Mouse (Mus musculus) kidney, adult 9 months (tissue): ENCODE results near the gene Krtap10-10.
"Not testable (repeated sequence)": the region's sequence is repeated elsewhere in the genome, so short reads cannot be mapped to it uniquely, and the experiment has no call there.

Experiments used
- DNase-seq: peaks from one replicate; pipeline ENCODE4 v3.0.0; 2022

Gene Krtap10-10

GRCm38 (mm10) chr10:77835647-77836046 is at the start of gene Krtap10-10:
Krtap10-10 (plus strand) TSS chr10:77835947.
- DNase-seq = no peak

DNA sequence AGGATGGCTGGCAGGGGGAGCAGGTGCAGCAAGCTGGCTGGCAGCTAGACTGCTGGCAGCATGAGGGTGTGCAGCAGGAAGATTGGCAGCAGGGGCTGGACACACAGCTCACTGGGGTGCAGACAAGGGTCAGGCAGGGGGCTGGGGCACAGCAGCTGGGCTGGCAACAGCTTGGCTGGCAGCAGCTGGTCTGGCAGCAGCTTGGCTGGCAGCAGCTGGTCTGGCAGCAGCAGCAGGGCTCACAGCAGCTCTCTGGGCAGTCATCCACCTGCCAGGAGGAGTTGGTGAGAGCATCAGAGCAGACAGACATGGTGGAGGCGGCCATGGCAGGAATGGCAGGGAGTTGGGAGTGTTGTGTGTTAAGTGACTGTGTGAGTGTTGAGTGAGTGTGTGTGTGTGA is 47.9 kb upstream of the Krtap10-10 start, which contains the start of gene Gm7137:
Gene Gm7137, minus strand, starts transcription at position 325 of the 400 bp plus-strand sequence.
- not testable (repeated sequence) for DNase-seq

DNA sequence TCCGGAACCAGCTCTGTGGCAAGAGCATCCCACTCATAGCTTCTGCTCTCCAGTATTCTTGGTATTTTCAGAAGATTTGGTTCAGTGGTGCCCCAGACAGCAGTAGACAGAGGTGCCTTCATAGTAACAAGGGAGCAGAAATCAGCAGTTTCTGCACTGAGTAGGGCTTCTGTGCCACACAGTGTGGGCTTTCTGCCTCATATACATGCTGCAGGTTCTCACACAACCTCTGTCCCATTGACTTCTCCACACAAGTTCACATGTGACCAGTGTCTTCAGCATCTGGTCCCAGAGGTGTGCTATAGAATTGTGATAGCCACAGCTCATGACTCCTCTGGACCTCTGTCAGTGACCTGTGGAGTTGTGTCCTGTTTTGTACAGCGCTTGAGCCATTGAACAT is 47.1 kb upstream of the Krtap10-10 start:
- DNase-seq = no peak

GRCm38 (mm10) chr10:77794976-77795375 is 40.8 kb upstream of the Krtap10-10 start, which contains the start of gene Gm9639:
Gm9639 (minus strand) TSS chr10:77795076.
- no peak for DNase-seq

GRCm38 (mm10) chr10:77797677-77798076 is 38.1 kb upstream of the Krtap10-10 start:
- DNase-seq = no peak

GRCm38 (mm10) chr10:77798164-77798920 is 37.4 kb upstream of the Krtap10-10 start:
- DNase-seq = not testable (repeated sequence)

- DNase-seq = no peak
Observed at GRCm38 (mm10) chr10:77798921-77799508, 36.7 kb upstream of the Krtap10-10 start, which contains the start of gene Gm19668. Gm19668 (minus strand) TSS chr10:77799133.

DNA sequence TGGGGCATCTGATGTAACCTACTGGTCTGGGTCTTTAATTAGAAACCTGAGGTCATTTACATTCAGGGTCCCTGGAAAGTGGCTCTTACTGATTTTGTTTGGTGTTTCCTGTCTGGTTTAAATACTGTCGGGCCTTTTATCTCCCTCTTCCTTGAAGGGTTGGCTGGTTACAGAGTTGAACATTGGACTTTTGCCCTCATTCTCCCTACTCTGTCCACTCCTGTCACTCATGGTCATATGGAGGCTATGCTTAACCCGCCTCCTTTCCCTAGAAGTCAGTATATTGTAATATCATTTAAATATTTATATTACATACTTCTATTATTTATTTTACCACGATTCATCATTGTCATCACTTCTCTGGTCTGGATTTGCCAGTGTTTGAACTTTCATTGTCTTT is 31.7 kb upstream of the Krtap10-10 start:
- DNase-seq = peak; percentile 9

DNA sequence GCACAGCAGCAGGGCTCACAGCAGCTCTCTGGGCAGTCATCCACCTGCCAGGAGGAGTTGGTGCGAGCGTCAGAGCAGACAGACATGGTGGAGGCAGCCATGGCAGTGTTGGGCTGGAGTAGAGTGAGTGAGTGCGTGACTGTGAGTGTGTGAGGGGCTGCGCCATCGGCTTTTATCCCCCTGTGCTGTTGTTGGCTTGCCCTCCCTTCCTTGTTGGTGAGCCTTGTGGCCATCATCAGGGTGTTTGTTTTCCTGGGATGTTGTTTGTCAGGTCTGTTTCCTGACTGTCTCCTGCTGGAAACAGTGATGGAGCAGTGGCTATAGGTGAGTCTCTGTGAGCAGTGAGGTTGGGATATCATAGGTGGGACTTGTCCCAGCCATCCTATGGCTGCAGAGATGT is 24.0 kb upstream of the Krtap10-10 start, which contains the start of gene Gm9507:
Gene Gm9507, minus strand, starts transcription at position 101 of the 400 bp plus-strand sequence.
- DNase-seq = no peak

- DNase-seq = no peak
Observed at GRCm38 (mm10) chr10:77814382-77814781, 21.4 kb upstream of the Krtap10-10 start, which contains the start of gene Gm2696. Gm2696 (plus strand) TSS chr10:77814682.

DNA sequence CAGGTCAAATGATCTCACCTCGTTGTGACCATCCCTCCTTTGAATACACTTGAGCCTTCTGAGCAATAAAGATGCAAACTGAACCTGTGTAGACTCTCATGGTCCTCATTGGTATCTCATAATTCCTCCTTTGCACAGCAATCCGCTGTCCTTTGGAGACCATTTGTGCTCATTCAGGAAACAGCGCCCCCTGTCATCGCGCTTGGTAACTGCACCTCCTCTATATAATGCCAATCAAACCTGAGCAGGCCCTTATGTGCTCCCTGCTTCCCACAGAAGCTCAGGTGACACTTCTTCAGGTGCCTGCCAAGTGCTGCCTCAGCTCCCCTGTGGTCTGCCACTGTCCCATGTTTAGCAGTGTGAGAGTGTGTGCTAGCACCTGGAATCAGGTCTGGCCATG is 20.2 kb upstream of the Krtap10-10 start:
- DNase-seq = peak; percentile 13

DNA sequence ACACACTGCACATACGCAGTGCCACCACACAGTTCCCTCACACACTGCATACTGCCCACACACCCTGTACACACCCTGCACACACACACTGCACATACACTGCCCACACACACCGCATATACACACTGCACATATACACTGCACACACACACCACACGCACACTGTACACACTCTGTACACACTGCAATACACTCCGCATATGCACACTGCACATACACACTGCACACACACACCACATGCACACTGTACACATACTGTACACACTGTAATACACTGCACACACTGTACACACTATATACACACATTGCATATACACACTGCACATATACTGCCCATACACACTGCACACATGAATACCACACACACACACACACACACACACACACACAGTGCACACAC is 17.2 kb upstream of the Krtap10-10 start:
- DNase-seq = no peak

- no peak for DNase-seq
Observed at GRCm38 (mm10) chr10:77819203-77819602, 16.5 kb upstream of the Krtap10-10 start.

DNA sequence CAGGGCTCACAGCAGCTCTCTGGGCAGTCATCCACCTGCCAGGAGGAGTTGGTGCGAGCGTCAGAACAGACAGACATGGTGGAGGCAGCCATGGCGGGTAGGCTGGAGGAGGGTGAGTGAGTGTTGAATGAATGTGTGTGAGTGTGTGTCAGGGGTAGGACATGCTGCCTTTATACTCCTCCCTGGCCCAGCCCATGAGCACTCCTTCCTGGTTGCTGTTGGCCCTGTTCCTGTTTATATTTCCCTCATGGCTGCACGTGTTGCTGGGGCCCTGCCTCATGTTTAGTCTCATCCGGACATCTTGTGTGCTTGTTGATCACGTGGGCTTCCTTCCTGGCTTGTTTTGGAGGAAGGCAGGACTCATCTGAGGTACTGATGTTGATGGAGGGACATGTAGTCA is 8.8 kb upstream of the Krtap10-10 start, which contains the start of gene Krtap10-4:
Gene Krtap10-4, minus strand, starts transcription at position 145 of the 400 bp plus-strand sequence.
- no peak for DNase-seq

GRCm38 (mm10) chr10:77839006-77839405 is 3.3 kb downstream of the Krtap10-10 start:
- DNase-seq = no peak

- no peak for DNase-seq
Observed at GRCm38 (mm10) chr10:77846503-77846902, 10.8 kb downstream of the Krtap10-10 start, which contains the start of gene Gm36176. Gm36176 (plus strand) TSS chr10:77846803.

DNA sequence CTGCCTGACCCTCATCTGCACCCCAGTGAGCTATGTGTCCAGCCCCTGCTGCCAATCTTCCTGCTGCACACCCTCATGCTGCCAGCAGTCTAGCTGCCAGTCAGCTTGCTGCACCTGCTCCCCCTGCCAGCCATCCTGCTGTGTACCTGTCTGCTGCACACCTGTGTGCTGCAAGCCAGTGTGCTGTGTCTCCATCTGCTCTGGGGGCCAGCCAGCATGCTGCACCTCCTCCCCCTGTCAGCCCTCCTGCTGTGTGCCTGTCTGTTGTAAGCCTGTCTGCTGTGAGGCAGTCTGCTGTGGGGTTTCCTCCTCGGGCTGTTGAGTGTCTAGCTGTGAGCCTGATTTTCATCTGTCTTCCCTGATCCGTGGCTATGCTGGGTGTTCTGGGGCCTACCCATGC is 11.2 kb downstream of the Krtap10-10 start:
- no peak for DNase-seq

DNA sequence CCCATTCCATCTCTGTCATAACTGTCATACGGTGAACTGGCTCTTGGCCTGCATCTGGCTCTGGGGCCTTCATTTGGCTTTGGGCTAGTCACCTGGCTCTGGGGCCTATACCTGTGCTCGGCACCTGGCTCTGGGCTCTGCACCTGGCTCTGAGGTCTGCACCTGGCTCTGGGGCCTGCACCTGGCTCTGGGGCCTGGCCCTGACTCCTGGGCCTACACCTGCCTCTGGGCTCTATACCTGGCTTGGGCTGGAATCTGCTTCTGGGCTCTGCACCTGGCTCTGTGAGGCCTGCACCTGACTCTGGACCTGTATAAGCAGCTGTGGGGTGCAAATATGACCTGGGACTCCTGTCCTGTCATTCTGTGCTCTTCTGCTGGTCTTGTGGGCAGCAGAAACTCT is 11.8 kb downstream of the Krtap10-10 start:
- no peak for DNase-seq

GRCm38 (mm10) chr10:77852559-77852958 is 16.8 kb downstream of the Krtap10-10 start, which contains the start of gene Gm10318:
Gm10318 (plus strand) TSS chr10:77852859.
- no peak for DNase-seq

DNA sequence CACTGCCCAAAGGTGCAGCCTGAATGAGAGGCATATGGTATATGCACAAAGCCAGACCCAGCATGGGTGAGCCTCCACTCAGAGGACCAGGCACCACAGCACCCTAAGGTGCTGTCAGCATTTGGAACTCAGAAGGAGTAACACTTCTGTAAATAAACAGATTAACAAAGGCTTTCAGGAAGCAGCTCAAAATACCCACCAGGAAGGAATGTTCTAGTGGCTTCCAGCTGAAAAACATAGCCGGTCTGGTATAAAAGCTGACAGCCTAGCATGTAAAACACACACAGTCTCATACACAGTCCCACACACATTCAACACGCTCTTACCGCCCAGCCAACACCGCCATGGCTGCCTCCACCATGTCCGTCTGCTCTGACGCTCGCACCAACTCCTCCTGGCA is 25.9 kb downstream of the Krtap10-10 start, which contains the start of gene Gm3285:
Gene Gm3285, plus strand, starts transcription at position 301 of the 400 bp plus-strand sequence.
- no peak for DNase-seq

DNA sequence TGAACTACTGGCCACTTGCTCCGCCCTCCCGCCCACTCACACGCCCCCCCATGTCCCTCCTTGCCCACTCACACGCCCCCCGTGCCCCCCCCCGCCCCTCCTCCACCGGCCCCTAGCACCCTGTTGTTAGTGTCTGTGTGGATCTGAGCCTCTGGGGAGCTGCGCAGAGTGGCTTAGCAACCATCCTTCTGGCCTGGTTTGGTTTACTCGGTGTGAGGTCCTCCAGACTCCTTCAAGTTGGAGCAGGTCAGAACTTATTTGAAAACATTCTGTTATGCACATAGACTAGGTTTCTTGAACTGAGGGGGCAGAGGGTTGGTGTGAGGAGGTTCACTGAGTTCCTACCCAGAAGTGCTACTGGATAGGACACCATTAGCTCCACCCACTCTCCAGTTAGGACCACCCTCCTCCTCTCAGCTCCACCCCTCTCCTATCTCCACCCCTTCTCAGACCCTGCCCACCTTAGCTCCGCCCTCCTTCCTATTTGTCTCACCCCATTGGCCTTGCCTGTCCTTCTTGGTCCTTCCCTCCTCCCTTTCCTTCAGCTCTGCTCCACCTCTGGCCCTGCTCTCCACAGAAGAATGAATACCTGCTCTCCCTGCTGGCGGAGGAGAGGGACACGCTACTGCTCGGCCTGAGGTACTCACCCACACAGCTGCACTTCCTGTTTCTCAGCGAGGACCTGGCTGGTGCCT is 28.5 kb downstream of the Krtap10-10 start:
- peak; percentile 85 for DNase-seq

GRCm38 (mm10) chr10:77864762-77865143 is 29.0 kb downstream of the Krtap10-10 start:
- DNase-seq = no peak

- DNase-seq = no peak
Observed at GRCm38 (mm10) chr10:77867546-77867945, 31.8 kb downstream of the Krtap10-10 start.
